Mouse (Mus musculus) hindbrain, embryonic 11.5 days (tissue): ENCODE results near the gene Pde5a. TPM values are rescaled to one million over a fixed set of nuclear protein-coding genes. Genes with fewer than 3 reads are reported as not detected.

Source experiments
- ATAC-seq: fragments of 200-750 bp; cut with Nextera tagmentation; 2 replicates; pipeline ENCODE4 v1.8.0; 2017; ENCODE audit warnings: mild to moderate bottlenecking, moderate TSS enrichment, moderate library complexity; ENCODE audit not compliant: low FRiP score
- DNase-seq: peaks from one replicate; pipeline ENCODE4 v3.0.0-alpha.2; 2015; ENCODE audit warnings: low spot score
- H3K27ac ChIP-seq: fragments of 300-500 bp; sonication (generic); 2 replicates; pipeline ENCODE4 v1.5.1; 2014; ENCODE audit warnings: mild to moderate bottlenecking, low read depth, low read length
- H3K27me3 ChIP-seq: fragments of 300-500 bp; sonication (generic); 2 replicates; pipeline ENCODE4 v1.6.1; 2014; ENCODE audit warnings: mild to moderate bottlenecking, low read length, moderate library complexity, mixed read lengths; ENCODE audit not compliant: control insufficient read depth, insufficient read depth
- H3K36me3 ChIP-seq: fragments of 300-500 bp; sonication (generic); 2 replicates; pipeline ENCODE4 v1.6.1; 2014; ENCODE audit warnings: mild to moderate bottlenecking, low read length, moderate library complexity, mixed read lengths; ENCODE audit not compliant: control insufficient read depth, insufficient read depth
- H3K4me1 ChIP-seq: fragments of 300-500 bp; sonication (generic); replicated peaks from 2 replicates; pipeline ENCODE4 v1.6.1; 2014; ENCODE audit warnings: low read length, mixed read lengths; ENCODE audit not compliant: control insufficient read depth, insufficient read depth
- H3K4me2 ChIP-seq: fragments of 300-500 bp; sonication (generic); replicated peaks from 2 replicates; pipeline ENCODE4 v1.6.1; 2014; ENCODE audit warnings: mild to moderate bottlenecking, low read depth, low read length
- H3K4me3 ChIP-seq: fragments of 300-500 bp; sonication (generic); 2 replicates; pipeline ENCODE4 v1.5.1; 2014; ENCODE audit warnings: low read depth, low read length
- H3K9ac ChIP-seq: fragments of 300-500 bp; sonication (generic); 2 replicates; pipeline ENCODE4 v1.6.1; 2014; ENCODE audit warnings: low read depth, low read length
- H3K9me3 ChIP-seq: fragments of 300-500 bp; sonication (generic); 2 replicates; pipeline ENCODE4 v1.6.1; 2016; ENCODE audit warnings: low read length; ENCODE audit not compliant: control insufficient read depth
- WGBS: fragments of 180-500 bp; shearing (Covaris S2); extraction: QIAGEN DNeasy Blood & Tissue Kit; methylation state at CpG from one replicate; pipeline ENCODE4 v1.1.7; 2014; 5-methylcytosine and 5-hydroxymethylcytosine counted together
- polyA plus RNA-seq: library from polyadenylated mRNA; unstranded; fragments of >200 nt; fragmentation: Nextera tagmentation; extraction: Ambion mirVana; gene quantifications from 2 replicates; pipeline ENCODE4 v1.2.1, GENCODE M21; 2014

The Pde5a gene
- polyA plus RNA-seq, 1 experiment from 2014 or later: 8.1 TPM

DNA sequence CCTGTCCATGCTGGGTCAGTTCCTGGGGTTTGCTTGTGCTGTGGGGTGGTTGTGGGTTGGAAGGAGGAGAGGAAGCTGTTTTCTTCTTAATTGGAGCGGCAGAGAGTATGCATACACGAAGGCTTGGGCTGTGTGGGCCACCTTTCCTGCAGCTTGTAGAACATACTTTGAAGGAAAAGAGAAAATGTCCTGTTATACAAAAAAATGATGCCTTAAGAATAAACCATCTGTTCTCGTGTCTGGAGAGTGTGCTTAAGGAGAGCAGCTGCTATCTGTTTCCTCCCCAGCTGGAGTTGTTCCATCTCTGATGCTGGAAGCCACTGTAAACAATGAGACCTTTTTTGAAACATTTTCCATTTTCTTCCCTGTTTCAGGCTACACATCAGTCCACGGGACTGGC, 85.8 kb downstream of the Pde5a start:
- no peak for DNase-seq
- 74% methylated on average over 4 of the region's 4 CpGs for WGBS

GRCm38 (mm10) chr3:122818282-122818681, 89.5 kb downstream of the Pde5a start:
- DNase-seq (no peak), ATAC-seq (no peak)
- no peak overlapping the region for H3K4me3 ChIP-seq
- no peaks in the 10 kb centered on the region for H3K36me3 ChIP-seq
- H3K27me3 ChIP-seq: no peaks in the 10 kb centered on the region
- 81% methylated on average over 5 of the region's 5 CpGs for WGBS
- no peak overlapping the region for H3K4me2 ChIP-seq
- H3K4me1 ChIP-seq: no peaks in the 10 kb centered on the region; the same call in 1 of the 2 replicates
- no peaks in the 10 kb centered on the region for H3K9me3 ChIP-seq
- H3K9ac ChIP-seq: no peak overlapping the region
- no peak overlapping the region for H3K27ac ChIP-seq

More for the DNA sequence above, 85.8 kb downstream of the Pde5a start:
- no peak for ATAC-seq
- no peak overlapping the region for H3K27ac ChIP-seq
- no peak overlapping the region for H3K4me2 ChIP-seq
- no peaks in the 10 kb centered on the region for H3K9me3 ChIP-seq
- H3K4me1 ChIP-seq: no peaks in the 10 kb centered on the region; the same call in 1 of the 2 replicates
- no peak overlapping the region for H3K4me3 ChIP-seq
- H3K36me3 ChIP-seq: no peaks in the 10 kb centered on the region
- H3K9ac ChIP-seq: no peak overlapping the region
- no peaks in the 10 kb centered on the region for H3K27me3 ChIP-seq

DNA sequence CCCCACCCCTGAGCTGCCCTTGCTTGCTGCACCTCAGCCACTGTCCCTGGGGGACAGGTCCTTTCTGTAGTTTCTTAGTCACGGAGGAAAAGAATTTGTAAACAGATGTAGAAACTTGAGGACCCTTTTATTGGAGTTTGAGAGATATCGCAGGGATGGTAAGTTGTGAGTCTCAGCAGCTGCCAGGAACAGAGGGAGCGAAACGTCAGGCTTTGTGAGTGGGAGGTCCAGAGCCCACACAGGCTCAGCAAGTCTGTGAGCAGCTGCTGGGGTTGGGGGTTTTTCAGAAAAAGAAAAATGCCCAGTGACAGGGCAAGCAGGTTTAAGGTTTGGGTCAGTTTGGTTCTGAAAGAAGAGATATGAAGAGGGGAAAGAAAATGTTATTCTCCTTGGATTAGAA, 92.0 kb downstream of the Pde5a start:
- WGBS: 66% methylated on average over 4 of the region's 4 CpGs
- no peak for ATAC-seq

DNA sequence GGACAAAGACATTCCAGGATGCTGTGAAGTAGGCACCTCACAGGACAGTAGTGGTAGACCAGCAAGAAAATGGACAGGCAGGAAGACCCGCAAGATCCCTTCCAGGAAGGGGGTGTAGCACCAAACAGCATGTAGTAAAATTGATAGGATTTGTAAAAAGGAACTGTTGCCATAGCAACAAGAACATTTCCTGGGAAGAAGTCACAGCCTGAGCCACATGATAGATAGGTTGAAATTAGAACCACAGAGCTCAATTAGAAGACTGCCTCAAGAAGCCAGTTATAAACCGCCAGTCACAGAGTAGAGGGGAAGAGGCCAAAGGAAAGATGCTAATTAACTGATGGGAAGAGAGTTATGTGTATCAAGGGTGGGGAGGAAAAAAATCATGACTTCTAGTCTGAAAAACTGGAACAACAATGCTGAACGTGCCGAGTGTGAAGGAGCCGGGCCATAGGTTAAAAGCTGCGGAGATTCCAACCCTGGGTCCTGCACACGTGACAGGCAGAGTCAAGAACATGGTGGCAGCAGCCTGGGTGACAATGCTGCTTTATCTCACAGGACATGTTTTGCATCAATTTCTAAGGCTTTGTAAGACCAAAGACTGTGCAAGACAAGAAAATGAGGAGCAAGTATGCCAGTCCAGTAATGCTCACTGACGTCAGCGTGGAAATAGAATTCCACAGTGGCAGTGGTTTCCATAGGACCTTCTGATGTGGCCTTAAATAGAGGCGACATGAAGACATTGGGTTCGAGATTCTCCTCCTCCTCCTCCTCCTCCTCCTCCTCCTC, 99.7 kb downstream of the Pde5a start:
- no peaks in the 10 kb centered on the region for H3K27me3 ChIP-seq
- no peak overlapping the region for H3K4me2 ChIP-seq
- H3K9ac ChIP-seq: no peak overlapping the region
- ATAC-seq (no peak), DNase-seq (no peak)
- H3K36me3 ChIP-seq: no peaks in the 10 kb centered on the region
- 91% methylated on average over 11 of the region's 11 CpGs for WGBS
- H3K9me3 ChIP-seq: no peaks in the 10 kb centered on the region
- no peak overlapping the region for H3K27ac ChIP-seq
- H3K4me1 ChIP-seq: no peaks in the 10 kb centered on the region
- H3K4me3 ChIP-seq: no peak overlapping the region

More for the DNA sequence above, 92.0 kb downstream of the Pde5a start:
- Histone ChIP-seq H3K27me3 (no peaks in the 10 kb centered on the region), H3K36me3 (no peaks in the 10 kb centered on the region), H3K4me1 (no peaks in the 10 kb centered on the region), H3K9ac (no peak overlapping the region), H3K4me2 (no peak overlapping the region), H3K4me3 (no peak overlapping the region), H3K9me3 (no peaks in the 10 kb centered on the region), H3K27ac (no peak overlapping the region)
- no peak for DNase-seq

- no peak for ATAC-seq
- Histone ChIP-seq H3K27ac (no peak overlapping the region), H3K4me3 (no peak overlapping the region), H3K4me2 (no peak overlapping the region), H3K9ac (no peak overlapping the region), H3K27me3 (no peaks in the 10 kb centered on the region), H3K36me3 (no peaks in the 10 kb centered on the region), H3K4me1 (no peaks in the 10 kb centered on the region), H3K9me3 (no peaks in the 10 kb centered on the region)
- 78% methylated on average over 5 of the region's 5 CpGs for WGBS
- no peak for DNase-seq
Observed at GRCm38 (mm10) chr3:122834519-122834918, 105.8 kb downstream of the Pde5a start.

DNA sequence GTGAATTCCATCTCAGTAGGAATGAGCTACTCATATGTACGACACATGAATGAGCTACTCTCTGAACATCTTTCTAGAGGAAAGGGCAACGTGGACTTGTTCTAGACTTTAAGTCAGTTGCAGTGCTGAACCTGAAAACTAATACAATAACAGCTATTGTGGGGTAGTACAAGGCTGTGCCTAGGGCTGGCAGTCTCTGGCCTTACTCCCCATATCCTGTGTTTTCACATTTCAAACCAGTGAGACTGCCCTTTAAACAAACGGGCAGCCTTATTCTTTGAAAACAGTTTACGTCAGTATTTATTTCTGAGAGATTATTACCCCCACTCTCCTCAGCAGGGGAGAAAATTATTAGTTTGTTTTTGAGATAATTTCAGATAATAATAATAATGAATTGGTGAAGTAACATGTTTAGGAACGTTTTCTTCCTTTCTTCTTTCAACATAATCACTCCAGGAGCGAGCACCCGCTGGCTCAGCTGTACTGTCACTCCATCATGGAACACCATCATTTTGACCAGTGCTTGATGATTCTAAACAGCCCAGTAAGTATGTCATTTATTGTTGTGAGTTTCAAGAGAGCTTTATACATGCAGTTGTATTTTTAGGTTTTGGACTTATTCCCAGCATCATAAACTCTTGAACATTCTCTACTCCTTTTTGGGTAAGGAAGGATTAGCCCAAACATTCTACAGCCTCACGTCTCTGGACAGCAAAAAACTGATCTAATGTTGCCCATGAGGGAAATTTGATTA, 106.5 kb downstream of the Pde5a start:
- no peaks in the 10 kb centered on the region for H3K27me3 ChIP-seq
- no peaks in the 10 kb centered on the region for H3K9me3 ChIP-seq
- H3K27ac ChIP-seq: no peak overlapping the region
- WGBS: 88% methylated on average over 8 of the region's 8 CpGs
- ATAC-seq (no peak), DNase-seq (no peak)
- no peak overlapping the region for H3K4me3 ChIP-seq
- H3K36me3 ChIP-seq: no peaks in the 10 kb centered on the region
- H3K4me1 ChIP-seq: no peaks in the 10 kb centered on the region
- no peak overlapping the region for H3K9ac ChIP-seq
- no peak overlapping the region for H3K4me2 ChIP-seq

- Histone ChIP-seq H3K27ac (no peak overlapping the region), H3K27me3 (no peaks in the 10 kb centered on the region), H3K4me1 (no peaks in the 10 kb centered on the region), H3K4me2 (no peak overlapping the region), H3K9me3 (no peaks in the 10 kb centered on the region), H3K36me3 (no peaks in the 10 kb centered on the region), H3K4me3 (no peak overlapping the region), H3K9ac (no peak overlapping the region)
- whole genome bisulfite sequencing: 81% methylated on average over 2 of the region's 2 CpGs
- no peak for ATAC-seq
- DNase-seq: no peak
Observed at GRCm38 (mm10) chr3:122837639-122838038, 108.9 kb downstream of the Pde5a start.

DNA sequence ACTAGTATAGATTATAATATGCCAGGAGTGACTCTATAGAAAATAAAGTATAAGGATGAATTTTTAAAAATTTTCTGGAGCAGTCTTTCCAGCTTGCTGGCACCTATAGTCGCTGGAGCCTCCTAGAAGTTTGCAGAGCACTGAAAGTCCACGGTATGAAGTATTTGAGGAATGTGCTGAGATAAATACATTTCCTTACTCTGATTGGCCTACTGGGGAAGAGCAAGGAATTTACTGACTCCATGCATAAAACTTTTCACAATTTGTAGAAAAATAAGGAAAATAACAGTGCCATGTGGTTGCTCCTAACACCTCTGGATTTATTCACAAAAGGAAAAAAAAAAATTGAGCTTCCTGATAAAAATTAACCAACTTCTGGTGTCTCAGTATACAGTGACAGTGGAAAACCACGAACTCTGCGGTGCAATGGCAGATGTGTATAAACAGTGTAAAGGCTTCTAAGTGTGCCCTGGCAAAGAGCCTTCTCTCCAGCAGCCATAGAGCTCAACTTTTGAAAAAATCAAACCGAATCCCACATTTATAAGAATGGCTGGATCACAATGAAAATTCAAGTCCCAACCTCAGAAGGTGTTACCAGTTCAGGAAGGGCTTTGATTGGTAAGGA, 119.8 kb downstream of the Pde5a start:
- no peaks in the 10 kb centered on the region for H3K27me3 ChIP-seq
- no peaks in the 10 kb centered on the region for H3K36me3 ChIP-seq
- no peak overlapping the region for H3K4me3 ChIP-seq
- no peak overlapping the region for H3K4me2 ChIP-seq
- WGBS: 80% methylated on average over 5 of the region's 5 CpGs
- no peak overlapping the region for H3K9ac ChIP-seq
- ATAC-seq (no peak), DNase-seq (no peak)
- no peak overlapping the region for H3K27ac ChIP-seq
- no peaks in the 10 kb centered on the region for H3K9me3 ChIP-seq
- H3K4me1 ChIP-seq: no peaks in the 10 kb centered on the region
